Mouse (Mus musculus) cerebellum, adult 9-11 months (tissue): ENCODE data around the gene Crk.
A peak's percentile ranks its signal among the peaks of the same experiment; 100 is the strongest.

Experiments
- DNase-seq: peaks from one replicate; pipeline ENCODE4 v3.0.0; 2022

The Crk gene

GRCm38 (mm10) chr11:75678747-75679438, at the start of gene Crk:
Gene Crk (plus strand): TSS chr11:75679259.
- DNase-seq, result peak; percentile 99

GRCm38 (mm10) chr11:75630098-75630497, 49.0 kb upstream of the Crk start:
- DNase-seq, result no peak

GRCm38 (mm10) chr11:75630645-75631229, 48.3 kb upstream of the Crk start, which contains the start of gene Inpp5k:
Gene Inpp5k (plus strand): TSS chr11:75630988.
- DNase-seq, result peak; percentile 98

GRCm38 (mm10) chr11:75631561-75632225, 47.4 kb upstream of the Crk start:
- DNase-seq, result peak; percentile 55

- DNase-seq, result no peak
Observed at GRCm38 (mm10) chr11:75632921-75633320, 46.1 kb upstream of the Crk start.

- DNase-seq, result no peak
Observed at GRCm38 (mm10) chr11:75634801-75635200, 44.3 kb upstream of the Crk start.

- DNase-seq, result no peak
Observed at GRCm38 (mm10) chr11:75635315-75635714, 43.7 kb upstream of the Crk start.

GRCm38 (mm10) chr11:75643323-75643722, 35.7 kb upstream of the Crk start:
- no peak for DNase-seq

GRCm38 (mm10) chr11:75644684-75645083, 34.4 kb upstream of the Crk start:
- no peak for DNase-seq

- DNase-seq, result peak; percentile 69
Observed at GRCm38 (mm10) chr11:75647681-75648211, 31.3 kb upstream of the Crk start.

GRCm38 (mm10) chr11:75649155-75649561, 29.9 kb upstream of the Crk start:
- no peak for DNase-seq

GRCm38 (mm10) chr11:75650311-75650710, 28.7 kb upstream of the Crk start, which contains the start of gene Myo1c:
Gene Myo1c (plus strand): TSS chr11:75650504.
- DNase-seq, result no peak

GRCm38 (mm10) chr11:75650958-75651425, 28.1 kb upstream of the Crk start:
- no peak for DNase-seq

GRCm38 (mm10) chr11:75651426-75652221, 27.4 kb upstream of the Crk start:
- peak; percentile 83 for DNase-seq

- peak; percentile 60 for DNase-seq
Observed at GRCm38 (mm10) chr11:75652222-75652941, 26.7 kb upstream of the Crk start.

GRCm38 (mm10) chr11:75652942-75653684, 25.9 kb upstream of the Crk start:
- DNase-seq, result no peak

GRCm38 (mm10) chr11:75653781-75654470, 25.1 kb upstream of the Crk start:
- DNase-seq, result peak; percentile 83

- DNase-seq, result peak; percentile 43
Observed at GRCm38 (mm10) chr11:75654471-75655390, 24.3 kb upstream of the Crk start.
